Mouse (Mus musculus) spleen, postnatal 10 days (tissue): ENCODE measurements around the gene Jmjd8.

ENCODE experiments used
- DNase-seq, 2 experiments: peaks; one replicate each; pipeline ENCODE4 v3.0.0; 2021 to 2022; ENCODE audit warnings: low spot score in 2 of 2

The Jmjd8 gene

GRCm38 (mm10) chr17:25832436-25833290 lies 4.0 kb downstream of the Jmjd8 start:
- peak; percentile 99 to 100 for DNase-seq

- peak in 1 of 2 experiments; percentile 76 for DNase-seq
These were observed 4.6 kb downstream of the Jmjd8 start, which contains the start of gene Stub1 for GRCm38 (mm10) chr17:25833291-25833663. Stub1 (minus strand) TSS chr17:25833404.

- DNase-seq = no peak
These were observed 5.4 kb downstream of the Jmjd8 start for GRCm38 (mm10) chr17:25833961-25834594.

GRCm38 (mm10) chr17:25834595-25835222 lies 6.0 kb downstream of the Jmjd8 start:
- no peak for DNase-seq

- no peak for DNase-seq
These were observed 6.6 kb downstream of the Jmjd8 start for GRCm38 (mm10) chr17:25835301-25835700.

- DNase-seq = no peak
These were observed 7.1 kb downstream of the Jmjd8 start for GRCm38 (mm10) chr17:25835816-25836215.

- DNase-seq = no peak
These were observed 7.9 kb downstream of the Jmjd8 start for GRCm38 (mm10) chr17:25836397-25837075.

GRCm38 (mm10) chr17:25837076-25837410 lies 8.4 kb downstream of the Jmjd8 start, which contains the start of gene Rhbdl1:
Rhbdl1 (minus strand) TSS chr17:25837295.
- DNase-seq = peak in 1 of 2 experiments; percentile 62

- DNase-seq = no peak
These were observed 8.9 kb downstream of the Jmjd8 start for GRCm38 (mm10) chr17:25837533-25837932.

GRCm38 (mm10) chr17:25838904-25839303 lies 10.2 kb downstream of the Jmjd8 start:
- DNase-seq = no peak

- DNase-seq = no peak
These were observed 11.0 kb downstream of the Jmjd8 start for GRCm38 (mm10) chr17:25839455-25840235.

GRCm38 (mm10) chr17:25840519-25840918 lies 11.9 kb downstream of the Jmjd8 start:
- no peak for DNase-seq

GRCm38 (mm10) chr17:25841117-25841880 lies 12.6 kb downstream of the Jmjd8 start, which contains the start of gene Gm20683:
Gm20683 (minus strand) TSS chr17:25841763.
- no peak for DNase-seq

- no peak for DNase-seq
These were observed 13.8 kb downstream of the Jmjd8 start for GRCm38 (mm10) chr17:25842509-25842908.

- DNase-seq = no peak
These were observed 14.5 kb downstream of the Jmjd8 start for GRCm38 (mm10) chr17:25843122-25843521.

- DNase-seq = no peak
These were observed 15.1 kb downstream of the Jmjd8 start for GRCm38 (mm10) chr17:25843636-25844395.

GRCm38 (mm10) chr17:25844396-25844901 lies 15.8 kb downstream of the Jmjd8 start, which contains the start of gene Rhot2:
Rhot2 (minus strand) TSS chr17:25844851.
- peak; percentile 86 to 97 for DNase-seq

GRCm38 (mm10) chr17:25860229-25860628 lies 31.6 kb downstream of the Jmjd8 start:
- no peak for DNase-seq
